Mouse (Mus musculus) bone marrow, adult 2 months (tissue): ENCODE results near the gene Pip4k2a.

Experiments
- CTCF ChIP-seq: fragments of 200-500 bp; IDR thresholded peaks from 2 replicates; pipeline ENCODE4 v1.5.1; 2011; ENCODE audit warnings: low read length, control low read depth; ENCODE audit not compliant: control insufficient read depth, insufficient read depth
- POLR2A ChIP-seq: fragments of 200-500 bp; IDR thresholded peaks from 2 replicates; pipeline ENCODE4 v1.6.1; 2011; ENCODE audit warnings: low read depth, mild to moderate bottlenecking, control low read depth, low read length, borderline replicate concordance; ENCODE audit not compliant: control insufficient read depth

DNA sequence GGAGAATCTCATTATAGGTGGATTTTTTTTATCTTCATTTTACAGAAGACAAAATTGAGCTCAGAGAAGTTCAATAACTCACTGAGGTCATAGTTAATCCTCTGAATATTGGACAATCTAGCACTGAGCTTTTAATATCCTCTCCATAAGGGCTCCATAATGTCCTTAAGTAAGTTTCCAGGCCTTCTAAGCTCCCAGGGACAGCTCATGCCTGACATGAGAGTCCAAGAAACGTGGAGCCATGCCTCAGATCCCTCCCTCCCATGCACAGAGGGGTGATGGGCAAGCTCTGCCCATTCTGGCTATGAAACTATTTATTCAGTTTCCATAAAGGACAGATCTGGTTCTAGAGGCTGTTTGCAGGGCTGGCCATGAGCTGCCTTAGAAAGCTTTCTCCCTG, 52.5 kb downstream of the Pip4k2a start:
- TF ChIP-seq CTCF (no peak), POLR2A (no peak)
